Mouse (Mus musculus) CH12.LX (cell line): ENCODE measurements around the gene Hoxa9. TPM values are rescaled to one million over a fixed set of nuclear protein-coding genes. Genes with fewer than 3 reads are reported as not detected.

Experiments
- DNase-seq: peaks from one replicate; pipeline ENCODE4 v3.0.0-alpha.2; 2013; ENCODE audit errors: extremely low read depth
- H3K27ac ChIP-seq: 2 replicates; pipeline ENCODE4 v1.5.1; 2012; ENCODE audit warnings: low read depth, mild to moderate bottlenecking, control low read depth, moderate library complexity; ENCODE audit not compliant: insufficient read depth
- H3K27me3 ChIP-seq: replicated peaks from 2 replicates; pipeline ENCODE3; 2012; ENCODE audit warnings: inconsistent platforms
- H3K36me3 ChIP-seq, 2 experiments: replicated peaks in 1 of 2; 2 replicates each; pipeline versions ENCODE3 to v1.6.1; 2012; ENCODE audit warnings: inconsistent platforms in 1 of 2, low read length in 1 of 2, mild to moderate bottlenecking in 1 of 2, mixed read lengths in 1 of 2, moderate library complexity in 1 of 2; ENCODE audit not compliant: control insufficient read depth in 1 of 2, insufficient read depth in 1 of 2
- H3K4me1 ChIP-seq, 2 experiments: 2 replicates each; pipeline ENCODE4 v1.6.1; 2012; ENCODE audit warnings: inconsistent platforms in 1 of 2, moderate library complexity in 1 of 2; ENCODE audit not compliant: insufficient read depth in 2 of 2, control insufficient read depth in 1 of 2
- H3K4me2 ChIP-seq: 2 replicates; pipeline ENCODE4 v1.6.1; 2012; ENCODE audit warnings: low read depth, mild to moderate bottlenecking, control low read depth; ENCODE audit not compliant: poor library complexity, insufficient read depth, severe bottlenecking
- H3K4me3 ChIP-seq, 3 experiments: fragments of 150-350 bp in 1 of 3; sonication (generic) in 1 of 3; replicated peaks in 1 of 3; 2 replicates each; pipeline versions ENCODE3 to v1.5.1; 2011 to 2012; ENCODE audit warnings: low read depth in 2 of 3, low read length in 2 of 3, mild to moderate bottlenecking in 2 of 3, moderate library complexity in 2 of 3, control low read depth in 1 of 3, improper control_type of control experiment in 1 of 3, inconsistent platforms in 1 of 3, mixed read lengths in 1 of 3; ENCODE audit not compliant: poor library complexity in 1 of 3
- H3K79me2 ChIP-seq: replicated peaks from 2 replicates; pipeline ENCODE4 v1.6.1; 2012; ENCODE audit warnings: mild to moderate bottlenecking, moderate library complexity; ENCODE audit not compliant: control insufficient read depth, poor library complexity, insufficient read depth, severe bottlenecking; ENCODE audit errors: extremely low read depth
- H3K9ac ChIP-seq: 2 replicates; pipeline ENCODE4 v1.6.1; 2012; ENCODE audit warnings: low read depth, mild to moderate bottlenecking, control low read depth, moderate library complexity; ENCODE audit not compliant: insufficient read depth
- H3K9me3 ChIP-seq: replicated peaks from 2 replicates; pipeline ENCODE3; 2012; ENCODE audit warnings: low read length, inconsistent platforms, mixed read lengths
- BHLHE40 ChIP-seq: IDR thresholded peaks from 2 replicates; pipeline ENCODE4 v1.6.1; 2011; ENCODE audit warnings: mild to moderate bottlenecking, low read depth, low read length, improper control_type of control experiment
- E2F4 ChIP-seq: IDR thresholded peaks from 2 replicates; pipeline ENCODE4 v1.6.1; 2011; ENCODE audit warnings: low read depth, low read length, improper control_type of control experiment; ENCODE audit not compliant: insufficient replicate concordance
- ELF1 ChIP-seq: IDR thresholded peaks from 2 replicates; pipeline ENCODE4 v1.6.1; 2014; ENCODE audit warnings: low read depth, mild to moderate bottlenecking, inconsistent platforms, low read length, improper control_type of control experiment
- EP300 ChIP-seq: IDR thresholded peaks from 2 replicates; pipeline ENCODE4 v1.6.1; 2011; ENCODE audit warnings: low read length, improper control_type of control experiment
- ETS1 ChIP-seq: conservative IDR thresholded peaks from 2 replicates; pipeline ENCODE4 v1.6.1; 2012; ENCODE audit warnings: low read depth, mild to moderate bottlenecking, inconsistent platforms, low read length, improper control_type of control experiment, moderate library complexity
- GABPA ChIP-seq: IDR thresholded peaks from 2 replicates; pipeline ENCODE4 v1.6.1; 2012; ENCODE audit warnings: low read depth, low read length, improper control_type of control experiment, inconsistent platforms; ENCODE audit not compliant: insufficient replicate concordance
- IRF4 ChIP-seq: IDR thresholded peaks from 2 replicates; pipeline ENCODE4 v1.6.1; 2014; ENCODE audit warnings: low read depth, mild to moderate bottlenecking, inconsistent platforms, low read length, improper control_type of control experiment
- JUN ChIP-seq: IDR thresholded peaks from 2 replicates; pipeline ENCODE4 v1.6.1; 2011; ENCODE audit warnings: low read depth, mild to moderate bottlenecking, low read length, improper control_type of control experiment, moderate library complexity; ENCODE audit not compliant: insufficient read depth
- KAT2A ChIP-seq: IDR thresholded peaks from 2 replicates; pipeline ENCODE4 v1.6.1; 2012; ENCODE audit warnings: low read length, improper control_type of control experiment, inconsistent platforms; ENCODE audit not compliant: insufficient replicate concordance
- MEF2A ChIP-seq: IDR thresholded peaks from 2 replicates; pipeline ENCODE4 v1.6.1; 2014; ENCODE audit warnings: low read depth, mild to moderate bottlenecking, inconsistent platforms, low read length, improper control_type of control experiment, borderline replicate concordance
- MXI1 ChIP-seq: IDR thresholded peaks from 2 replicates; pipeline ENCODE4 v1.6.1; 2011; ENCODE audit warnings: mild to moderate bottlenecking, low read depth, low read length, improper control_type of control experiment
- NELFE ChIP-seq: IDR thresholded peaks from 2 replicates; pipeline ENCODE4 v1.6.1; 2011; ENCODE audit warnings: low read depth, low read length, improper control_type of control experiment
- NRF1 ChIP-seq: IDR thresholded peaks from 2 replicates; pipeline ENCODE4 v1.6.1; 2014; ENCODE audit warnings: low read depth, mild to moderate bottlenecking, inconsistent platforms, low read length, improper control_type of control experiment, moderate library complexity
- PAX5 ChIP-seq: IDR thresholded peaks from 2 replicates; pipeline ENCODE4 v1.6.1; 2012; ENCODE audit warnings: low read length, inconsistent platforms, mixed read lengths
- POLR2A ChIP-seq: IDR thresholded peaks from 2 replicates; pipeline ENCODE4 v1.6.1; 2011; ENCODE audit warnings: low read depth, mild to moderate bottlenecking, improper control_type of control experiment, low read length
- RCOR1 ChIP-seq: conservative IDR thresholded peaks from 2 replicates; pipeline ENCODE4 v1.6.1; 2012; ENCODE audit warnings: low read depth, mild to moderate bottlenecking, inconsistent platforms, low read length, improper control_type of control experiment
- SMC3 ChIP-seq: IDR thresholded peaks from 2 replicates; pipeline ENCODE4 v1.6.1; 2011; ENCODE audit warnings: low read depth, low read length, improper control_type of control experiment
- TBP ChIP-seq: conservative IDR thresholded peaks from 2 replicates; pipeline ENCODE4 v1.6.1; 2011; ENCODE audit warnings: low read depth, low read length, improper control_type of control experiment
- TCF12 ChIP-seq: IDR thresholded peaks from 2 replicates; pipeline ENCODE4 v1.6.1; 2014; ENCODE audit warnings: low read depth, mild to moderate bottlenecking, inconsistent platforms, low read length, improper control_type of control experiment
- UBTF ChIP-seq: IDR thresholded peaks from 2 replicates; pipeline ENCODE4 v1.6.1; 2012; ENCODE audit warnings: low read depth, mild to moderate bottlenecking, inconsistent platforms, low read length, improper control_type of control experiment, moderate library complexity
- USF1 ChIP-seq: IDR thresholded peaks from 2 replicates; pipeline ENCODE4 v1.6.1; 2014; ENCODE audit warnings: low read depth, mild to moderate bottlenecking, inconsistent platforms, low read length, improper control_type of control experiment
- USF2 ChIP-seq: conservative IDR thresholded peaks from 2 replicates; pipeline ENCODE4 v1.6.1; 2011; ENCODE audit warnings: low read depth, low read length, improper control_type of control experiment
- ZC3H11A ChIP-seq: IDR thresholded peaks from 2 replicates; pipeline ENCODE4 v1.6.1; 2012; ENCODE audit warnings: low read depth, mild to moderate bottlenecking, inconsistent platforms, low read length, improper control_type of control experiment
- ZKSCAN1 ChIP-seq: IDR thresholded peaks from 2 replicates; pipeline ENCODE4 v1.6.1; 2012; ENCODE audit warnings: low read depth, inconsistent platforms, low read length, improper control_type of control experiment, borderline replicate concordance
- ZMIZ1 ChIP-seq: IDR thresholded peaks from 2 replicates; pipeline ENCODE4 v1.6.1; 2012; ENCODE audit warnings: low read depth, mild to moderate bottlenecking, inconsistent platforms, low read length, improper control_type of control experiment
- ZNF384 ChIP-seq: IDR thresholded peaks from 2 replicates; pipeline ENCODE4 v1.6.1; 2012; ENCODE audit warnings: low read depth, low read length, improper control_type of control experiment, inconsistent platforms
- dilution Hi-C: fragments of 300-500 bp; cut with MboI; formaldehyde crosslinking; loops from 2 replicates; pipeline ENCODE4 v1.14.3; 2020; ENCODE audit warnings: low sequenced_read_pairs; ENCODE audit not compliant: extremely low pct_unique_long_range_greater_than_20kb, extremely low pct_ligation_motif_present
- in situ Hi-C: fragments of 300-500 bp; cut with MboI; formaldehyde crosslinking; loops from 3 replicates; pipeline ENCODE4 v1.14.3; 2019; ENCODE audit warnings: low sequenced_read_pairs, low pct_ligation_motif_present, low pct_unique_long_range_greater_than_20kb, mixed read lengths
- polyA plus RNA-seq: library from polyadenylated mRNA; unstranded; fragments of >175 nt; gene quantifications from 2 replicates; pipeline ENCODE4 v1.2.1, GENCODE M21; 2012; ENCODE audit warnings: low read depth; ENCODE audit not compliant: insufficient read length
- total RNA-seq, 2 experiments: library from RNA; depleted of rRNA; stranded (reverse); fragments of 300-350 nt in 1 of 2; fragments of >200 nt in 1 of 2; gene quantifications; 2 replicates each; pipeline ENCODE4 v1.2.3; 2012 to 2014

Hoxa9 gene
- total and polyA plus RNA-seq, 3 experiments, result 0.30 to 0.47 (median 0.30) TPM

DNA sequence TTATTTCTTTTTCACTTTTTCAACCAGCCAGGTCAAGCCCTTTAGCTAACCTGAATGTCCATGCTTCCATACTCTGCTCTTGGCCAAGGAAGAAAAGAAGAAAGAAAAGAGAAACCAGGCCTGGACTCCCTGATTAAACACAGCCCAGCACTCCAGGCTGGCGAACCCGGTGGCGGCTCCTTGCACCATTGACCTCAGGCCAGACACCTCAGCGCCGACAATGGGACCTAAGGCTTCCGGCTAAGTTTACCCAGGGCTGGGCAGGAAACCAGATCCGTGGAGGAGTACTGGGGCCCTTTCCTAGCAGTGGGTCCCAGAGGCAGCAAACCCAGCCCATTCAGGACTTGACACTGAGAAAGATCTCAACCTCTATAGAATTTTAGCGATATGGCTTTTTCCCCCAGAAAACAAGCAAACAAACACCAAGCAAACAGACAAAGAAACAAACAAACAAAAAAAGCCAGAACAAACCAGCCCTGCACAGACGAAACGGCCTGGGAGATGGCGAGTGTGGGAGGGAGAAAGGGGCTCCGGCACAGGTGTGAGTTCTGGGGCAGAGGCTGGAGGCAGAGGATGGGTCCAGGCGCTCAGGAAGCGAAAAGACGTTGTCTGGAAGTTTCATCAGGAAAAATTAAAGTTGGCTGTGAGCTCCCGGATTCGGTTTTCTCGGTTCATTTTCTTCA, 1.1 kb upstream of the Hoxa9 start:
- Histone ChIP-seq H3K9me3 (peaks cover 58% of the 10 kb centered on the region), H3K36me3 (peaks cover 11 to 77% of the 10 kb centered on the region in 2 experiments), H3K4me3 (no peak overlapping the region), H3K4me2 (no peak overlapping the region), H3K27ac (no peak overlapping the region), H3K27me3 (no peaks in the 10 kb centered on the region), H3K9ac (no peak overlapping the region), H3K79me2 (no peaks in the 10 kb centered on the region), H3K4me1 (no peaks in the 10 kb centered on the region)
- TF ChIP-seq ETS1, result no peak
- TF ChIP-seq E2F4, result no peak
- no peak for TF ChIP-seq USF1
- TF ChIP-seq EP300, result no peak
- TF ChIP-seq NRF1, result no peak
- no peak for TF ChIP-seq POLR2A
- TF ChIP-seq ZKSCAN1, result no peak
- TF ChIP-seq NELFE, result no peak
- no peak for TF ChIP-seq TCF12
- TF ChIP-seq ZNF384, result no peak
- TF ChIP-seq ZC3H11A, result no peak
- no peak for TF ChIP-seq SMC3
- TF ChIP-seq UBTF, result no peak
- TF ChIP-seq ZMIZ1, result no peak
- TF ChIP-seq ELF1, result no peak
- no peak for TF ChIP-seq MXI1
- no peak for TF ChIP-seq GABPA
- no peak for TF ChIP-seq KAT2A
- TF ChIP-seq TBP, result no peak
- in situ Hi-C loops, result no loop called here
- dilution Hi-C loops, result no loop called here
- no peak for DNase-seq

DNA sequence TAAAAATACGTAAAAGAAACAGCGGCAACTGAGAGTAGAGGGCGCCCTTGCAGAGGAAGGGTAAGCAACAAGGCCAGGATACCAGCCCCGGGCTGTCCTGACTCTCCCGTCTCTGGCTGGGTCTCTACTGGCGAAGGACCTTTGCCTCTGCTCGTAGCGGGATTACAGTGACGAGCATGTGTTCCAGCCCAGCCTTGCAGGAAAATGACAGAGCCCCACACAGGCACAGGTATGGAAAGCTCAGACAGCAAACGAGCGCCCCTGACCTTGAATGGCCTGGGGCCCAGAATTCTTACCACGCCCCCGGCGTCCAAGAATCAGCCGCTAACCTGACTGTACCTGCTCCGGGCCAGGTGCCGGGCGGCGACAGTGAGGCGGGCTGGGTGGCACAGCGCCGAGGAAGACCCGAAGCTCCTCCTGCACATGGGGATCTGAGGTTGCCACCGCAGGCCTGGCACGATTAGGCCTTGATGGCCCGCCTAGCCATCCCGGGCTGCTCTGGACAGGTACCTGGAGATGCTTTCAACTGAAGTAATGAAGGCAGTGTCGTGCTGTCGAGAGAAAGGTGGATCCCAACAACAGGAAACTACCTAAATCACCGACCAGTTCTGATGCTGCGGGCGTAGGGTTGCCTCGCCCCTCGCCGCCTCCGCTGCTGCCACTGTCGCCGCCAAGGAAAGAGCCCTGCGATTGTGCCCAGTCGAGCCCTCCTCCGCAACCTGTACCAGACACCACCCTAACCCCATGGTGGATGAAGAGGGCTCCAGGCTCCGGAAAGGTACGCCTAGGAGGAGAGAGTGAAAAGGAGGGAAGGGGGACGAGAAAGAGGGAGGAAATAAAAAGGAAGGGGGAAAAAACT, 1.1 kb downstream of the Hoxa9 start:
- Histone ChIP-seq H3K4me3 (no peak overlapping the region), H3K27me3 (no peaks in the 10 kb centered on the region), H3K27ac (no peak overlapping the region), H3K4me1 (no peaks in the 10 kb centered on the region), H3K9ac (no peak overlapping the region), H3K4me2 (no peak overlapping the region), H3K9me3 (peaks cover 53% of the 10 kb centered on the region), H3K79me2 (no peaks in the 10 kb centered on the region), H3K36me3 (peaks cover 11 to 63% of the 10 kb centered on the region in 2 experiments)
- in situ Hi-C loops, result loop anchor here (10.0 kb wide), 2 partner anchors 645 to 1015 kb away; no protein-coding TSS in a partner anchor
- no peak for DNase-seq
- dilution Hi-C loops, result no loop called here
- TF ChIP-seq ZNF384 (no peak), SMC3 (no peak), USF2 (no peak), BHLHE40 (no peak), ETS1 (no peak), JUN (no peak), MEF2A (no peak), TBP (no peak), IRF4 (no peak), PAX5 (no peak), POLR2A (no peak), RCOR1 (no peak)
